In the genomic region with DNA sequence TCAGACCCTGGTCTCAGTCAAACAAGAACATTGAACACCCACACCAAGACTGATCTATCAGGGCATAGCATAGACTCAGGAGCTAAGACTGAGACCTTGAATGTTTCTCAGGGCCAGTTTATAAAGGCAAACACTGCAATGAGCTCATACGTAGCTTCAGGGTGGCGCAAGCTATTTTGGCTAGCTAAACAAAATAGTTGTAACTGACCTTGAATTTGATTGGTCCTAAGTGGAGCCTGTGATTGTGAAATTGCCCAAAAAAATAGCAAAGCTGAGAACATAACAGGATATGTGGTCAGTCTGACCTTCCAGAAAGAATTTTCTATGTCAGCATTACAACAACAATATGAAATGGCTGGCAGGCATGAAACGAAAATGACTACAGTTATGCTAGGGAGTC, we compare ENCODE assay signal across 15 mouse cellular contexts. TPM values are rescaled to one million over a fixed set of nuclear protein-coding genes. Genes with fewer than 3 reads are reported as not detected.
DNase-seq lines count a peak whose midpoint lies in the region; ATAC-seq and TF ChIP-seq lines count a peak whose summit lies in the region.
"Had no signal": no experiment of that assay in that cellular context is flagged by ENCODE, and none has a peak within 500 bp of the region (broad histone marks: within the 10 kb centered on the region; RNA-seq: fewer than 3 reads in every experiment).

No protein-coding gene starts in this region.

- no peaks in the 10 kb centered on the region for H3K9me3 ChIP-seq in embryonic facial prominence, embryonic 14.5 days (ENCODE audit: control insufficient read depth, low read length)
- no peaks in the 10 kb centered on the region for H3K9me3 ChIP-seq in embryonic facial prominence, embryonic 10.5 days
- no peaks in the 10 kb centered on the region for H3K9me3 ChIP-seq in liver, embryonic 11.5 days (ENCODE audit: control insufficient read depth, low read length)
- no peaks in the 10 kb centered on the region for H3K9me3 ChIP-seq in hindbrain, embryonic 14.5 days (ENCODE audit: control insufficient read depth, low read length)
- H3K9me3 ChIP-seq: embryonic facial prominence, embryonic 13.5 days; hindbrain, embryonic 13.5 days; neural tube, embryonic 13.5 days had no signal

- H3K36me3 ChIP-seq in embryonic facial prominence, embryonic 14.5 days (ENCODE audit: control insufficient read depth, insufficient read depth, low read length): no peaks in the 10 kb centered on the region
- H3K36me3 ChIP-seq in embryonic facial prominence, embryonic 10.5 days (replicated peaks): no peaks in the 10 kb centered on the region
- no peaks in the 10 kb centered on the region for H3K36me3 ChIP-seq in liver, adult 2 months (ENCODE audit: control insufficient read depth, insufficient read depth, low read length)
- no peaks in the 10 kb centered on the region for H3K36me3 ChIP-seq in liver, embryonic 11.5 days (ENCODE audit: control insufficient read depth, insufficient read depth, low read length)
- H3K36me3 ChIP-seq in hindbrain, embryonic 14.5 days (replicated peaks; ENCODE audit: control insufficient read depth, insufficient read depth): no peaks in the 10 kb centered on the region; the same call in 1 of the 2 replicates
- H3K36me3 ChIP-seq: embryonic facial prominence, embryonic 13.5 days; hindbrain, embryonic 13.5 days; neural tube, embryonic 13.5 days had no signal

- no peaks in the 10 kb centered on the region for H3K79me2 ChIP-seq in liver, adult 2 months (ENCODE audit: control insufficient read depth, insufficient read depth, low read length)

- no peak overlapping the region for H3K27ac ChIP-seq in embryonic facial prominence, embryonic 14.5 days (replicated peaks; ENCODE audit: low read depth, low read length)
- no peak overlapping the region for H3K27ac ChIP-seq in embryonic facial prominence, embryonic 10.5 days (replicated peaks)
- peak overlapping the region; percentile 99 for H3K27ac ChIP-seq in liver, adult 2 months (replicated peaks; ENCODE audit: insufficient read depth, low read depth, low read length)
- H3K27ac ChIP-seq in liver, embryonic 11.5 days (ENCODE audit: low read depth, low read length): no peak overlapping the region
- no peak overlapping the region for H3K27ac ChIP-seq in hindbrain, embryonic 14.5 days
- H3K27ac ChIP-seq: embryonic facial prominence, embryonic 13.5 days; hindbrain, embryonic 13.5 days; neural tube, embryonic 13.5 days had no signal

- no peaks in the 10 kb centered on the region for H3K4me1 ChIP-seq in embryonic facial prominence, embryonic 14.5 days (ENCODE audit: control insufficient read depth, insufficient read depth, low read length)
- H3K4me1 ChIP-seq in embryonic facial prominence, embryonic 10.5 days: no peaks in the 10 kb centered on the region
- peaks cover 13% of the 10 kb centered on the region for H3K4me1 ChIP-seq in liver, adult 2 months (ENCODE audit: control insufficient read depth, insufficient read depth, low read length)
- H3K4me1 ChIP-seq in liver, embryonic 11.5 days (replicated peaks; ENCODE audit: control insufficient read depth, insufficient read depth, low read length): no peaks in the 10 kb centered on the region; the same call in 1 of the 2 replicates
- H3K4me1 ChIP-seq in hindbrain, embryonic 14.5 days (replicated peaks; ENCODE audit: control insufficient read depth, insufficient read depth, low read length): no peaks in the 10 kb centered on the region
- H3K4me1 ChIP-seq: embryonic facial prominence, embryonic 13.5 days; hindbrain, embryonic 13.5 days; neural tube, embryonic 13.5 days had no signal

- H3K4me3 ChIP-seq in embryonic facial prominence, embryonic 14.5 days (ENCODE audit: low read depth, low read length): no peak overlapping the region
- H3K4me3 ChIP-seq in embryonic facial prominence, embryonic 10.5 days: no peak overlapping the region
- no peak overlapping the region for H3K4me3 ChIP-seq in liver, adult 2 months (ENCODE audit: insufficient read depth, low read depth, low read length)
- no peak overlapping the region for H3K4me3 ChIP-seq in liver, embryonic 11.5 days (ENCODE audit: low read depth, low read length)
- no peak overlapping the region for H3K4me3 ChIP-seq in hindbrain, embryonic 14.5 days (replicated peaks; ENCODE audit: low read length)
- H3K4me3 ChIP-seq: embryonic facial prominence, embryonic 13.5 days; hindbrain, embryonic 13.5 days; neural tube, embryonic 13.5 days had no signal

- TF ChIP-seq POLR2A in liver, adult 2 months (IDR thresholded peaks at IDR 0.05; ENCODE audit: extremely low read depth, insufficient read depth, low read length): no peak

- DNase-seq in embryonic facial prominence, embryonic 14.5 days (ENCODE audit: low spot score): peak; percentile 19
- DNase-seq in embryonic facial prominence, embryonic 10.5 days (ENCODE audit: low spot score): no peak
- peak; percentile 99 for DNase-seq in liver, adult 2 months (ENCODE audit: extremely low read depth, low read depth, low spot score)
- DNase-seq in liver, embryonic 11.5 days (ENCODE audit: low spot score): no peak
- DNase-seq in fibroblast of lung, adult 2 months (ENCODE audit: low read depth): peak; percentile 96
- no peak for DNase-seq in left cerebral cortex, adult 11 months (ENCODE audit: low spot score)
- DNase-seq in hindbrain, embryonic 14.5 days (ENCODE audit: low spot score): no peak
- DNase-seq: right cerebral cortex, postnatal 25 days had no signal

- 78% methylated on average over 3 of the region's 3 CpGs for WGBS in embryonic facial prominence, embryonic 14.5 days
- 91% methylated on average over 3 of the region's 3 CpGs for WGBS in embryonic facial prominence, embryonic 10.5 days
- 4% methylated on average over 3 of the region's 3 CpGs for whole genome bisulfite sequencing in liver, adult 2 months
- 79% methylated on average over 3 of the region's 3 CpGs for WGBS in liver, embryonic 11.5 days
- 95% methylated on average over 3 of the region's 3 CpGs for WGBS in hindbrain, embryonic 14.5 days

- H3K9ac ChIP-seq in embryonic facial prominence, embryonic 14.5 days (ENCODE audit: low read depth, low read length): no peak overlapping the region
- H3K9ac ChIP-seq in liver, adult 2 months (ENCODE audit: low read depth, low read length): 0 out of 2 replicates have a peak overlapping the region, but pooled peaks have one; percentile 51
- H3K9ac ChIP-seq in liver, embryonic 11.5 days (ENCODE audit: low read depth, low read length): no peak overlapping the region
- H3K9ac ChIP-seq in hindbrain, embryonic 14.5 days: no peak overlapping the region
- H3K9ac ChIP-seq: embryonic facial prominence, embryonic 13.5 days; hindbrain, embryonic 13.5 days; neural tube, embryonic 13.5 days had no signal

- H3K4me2 ChIP-seq in embryonic facial prominence, embryonic 14.5 days (ENCODE audit: low read depth, low read length): no peak overlapping the region
- no peak overlapping the region for H3K4me2 ChIP-seq in liver, embryonic 11.5 days
- no peak overlapping the region for H3K4me2 ChIP-seq in hindbrain, embryonic 14.5 days (replicated peaks)
- H3K4me2 ChIP-seq: embryonic facial prominence, embryonic 13.5 days; hindbrain, embryonic 13.5 days; midbrain, embryonic 11.5 days; neural tube, embryonic 13.5 days had no signal

- H3K27me3 ChIP-seq in embryonic facial prominence, embryonic 14.5 days (replicated peaks; ENCODE audit: control insufficient read depth, insufficient read depth, low read length): no peaks in the 10 kb centered on the region
- H3K27me3 ChIP-seq in embryonic facial prominence, embryonic 10.5 days (replicated peaks; ENCODE audit: low read depth, poor library complexity, severe bottlenecking): no peaks in the 10 kb centered on the region
- H3K27me3 ChIP-seq in liver, adult 2 months (ENCODE audit: control insufficient read depth, insufficient read depth, low read length): no peaks in the 10 kb centered on the region
- H3K27me3 ChIP-seq in liver, embryonic 11.5 days (replicated peaks; ENCODE audit: control insufficient read depth, insufficient read depth, low read length): no peaks in the 10 kb centered on the region
- H3K27me3 ChIP-seq in hindbrain, embryonic 14.5 days (ENCODE audit: control insufficient read depth, insufficient read depth, low read length): no peaks in the 10 kb centered on the region
- H3K27me3 ChIP-seq: embryonic facial prominence, embryonic 13.5 days; hindbrain, embryonic 13.5 days; neural tube, embryonic 13.5 days had no signal

- TF ChIP-seq CTCF in liver, adult 2 months (IDR thresholded peaks at IDR 0.05; ENCODE audit: low read depth, low read length): no peak

- ATAC-seq in embryonic facial prominence, embryonic 14.5 days (ENCODE audit: low read depth): no peak
- ATAC-seq in liver, embryonic 11.5 days (replicated peaks; ENCODE audit: low FRiP score): no peak
- ATAC-seq in megakaryocyte progenitor cell, adult 5-6 weeks (replicated peaks; ENCODE audit: poor library complexity): peak; percentile 86
- no peak for ATAC-seq in hindbrain, embryonic 14.5 days (ENCODE audit: low FRiP score)
- ATAC-seq: CD4-positive, CD25-positive, alpha-beta regulatory T cell, adult 4 months had no signal

RNA-seq across cellular contexts. Expression of gene Pcnx4, which starts 46.2 kb away (rescaled TPM):
- 12.4 and 13.6 TPM in 2 replicates for polyA plus RNA-seq in embryonic facial prominence, embryonic 14.5 days (2014; fragmentation: Nextera tagmentation; extraction: Ambion mirVana)
- polyA plus RNA-seq in embryonic facial prominence, embryonic 10.5 days (2016; fragmentation: Nextera tagmentation; extraction: Ambion mirVana): 13.8 and 14.7 TPM in 2 replicates
- total RNA-seq in liver, adult 2 months (2014; rRNA removed): 4.2 and 5.2 TPM in 2 replicates
- 2.3 and 2.5 TPM in 2 replicates for polyA plus RNA-seq in liver, adult 2 months (2012; rRNA removed)
- 6.5 and 7.1 TPM in 2 replicates for polyA plus RNA-seq in liver, embryonic 11.5 days (2014; fragmentation: Nextera tagmentation; extraction: Ambion mirVana)
- 1.9 and 2.9 TPM in 2 replicates for total RNA-seq in megakaryocyte progenitor cell, adult 5-6 weeks (2015)
- 1.00 and 2.3 TPM in 2 replicates for total RNA-seq in megakaryocyte progenitor cell, adult 5-6 weeks (2017)
- 28.3 and 29.4 TPM in 2 replicates for polyA plus RNA-seq in hindbrain, embryonic 14.5 days (2014; fragmentation: Nextera tagmentation; extraction: Ambion mirVana)

RNA-seq across cellular contexts. Expression of gene Lrrc9, which starts 48.3 kb away (rescaled TPM):
- polyA plus RNA-seq in embryonic facial prominence, embryonic 14.5 days (2014; fragmentation: Nextera tagmentation; extraction: Ambion mirVana): 0.26 and 0.62 TPM in 2 replicates
- 0.87 and 1.3 TPM in 2 replicates for polyA plus RNA-seq in embryonic facial prominence, embryonic 10.5 days (2016; fragmentation: Nextera tagmentation; extraction: Ambion mirVana)
- total RNA-seq in liver, adult 2 months (2014; rRNA removed): under 0.01 TPM in 1 of 2 replicates, not detected in the other
- polyA plus RNA-seq in liver, adult 2 months (2012; rRNA removed): not detected in 2 replicates
- 0.34 and 0.58 TPM in 2 replicates for polyA plus RNA-seq in liver, embryonic 11.5 days (2014; fragmentation: Nextera tagmentation; extraction: Ambion mirVana)
- 0.56 and 2.7 TPM in 2 replicates for total RNA-seq in megakaryocyte progenitor cell, adult 5-6 weeks (2015)
- 0.42 and 1.1 TPM in 2 replicates for total RNA-seq in megakaryocyte progenitor cell, adult 5-6 weeks (2017)
- polyA plus RNA-seq in hindbrain, embryonic 14.5 days (2014; fragmentation: Nextera tagmentation; extraction: Ambion mirVana): 4.2 and 4.5 TPM in 2 replicates
- polyA plus RNA-seq: large intestine, adult 2 months had no signal

Comparison
In these comparisons a context has a peak if more than half of its experiments do, and no peak if none do; other contexts are left out.
1. DNase-seq: peak in embryonic facial prominence, embryonic 14.5 days (single experiment), liver, adult 2 months (single experiment) and fibroblast of lung, adult 2 months (single experiment); none in embryonic facial prominence, embryonic 10.5 days (single experiment), liver, embryonic 11.5 days (single experiment), left cerebral cortex, adult 11 months (single experiment) and hindbrain, embryonic 14.5 days (single experiment).